Mouse (Mus musculus): ENCODE results near the gene Adamtsl4. TPM values are rescaled to one million over a fixed set of nuclear protein-coding genes. Genes with fewer than 3 reads are reported as not detected.
A peak's percentile ranks its signal among the peaks of the same experiment; 100 is the strongest.

Gene Adamtsl4
- polyA plus RNA-seq, 1 experiment: 5.2 TPM

GRCm38 (mm10) chr3:95709967-95710366 lies 22.2 kb upstream of the Adamtsl4 start:
- no peaks in the 10 kb centered on the region for H3K27me3 ChIP-seq (replicated peaks; ENCODE audit: control insufficient read depth, insufficient read depth, low read length)
- no peak for DNase-seq
- no peak overlapping the region for H3K4me3 ChIP-seq (ENCODE audit: insufficient read depth, low read depth, low read length)
- H3K36me3 ChIP-seq (ENCODE audit: control insufficient read depth, insufficient read depth, low read length): no peaks in the 10 kb centered on the region
- no peak overlapping the region for H3K27ac ChIP-seq (ENCODE audit: insufficient read depth, low read depth, low read length)
- TF ChIP-seq POLR2A (IDR thresholded peaks at IDR 0.05; ENCODE audit: low read depth, low read length) (no peak), CTCF (conservative IDR thresholded peaks at IDR 0.05; ENCODE audit: insufficient read depth, insufficient read length, low read depth, low read length) (no peak)
- no peaks in the 10 kb centered on the region for H3K4me1 ChIP-seq (ENCODE audit: control insufficient read depth, insufficient read depth, low read length)

GRCm38 (mm10) chr3:95709044-95709443 lies 21.3 kb upstream of the Adamtsl4 start:
- H3K4me1 ChIP-seq (ENCODE audit: control insufficient read depth, insufficient read depth, low read length): no peaks in the 10 kb centered on the region
- TF ChIP-seq POLR2A (IDR thresholded peaks at IDR 0.05; ENCODE audit: low read depth, low read length) (no peak), CTCF (conservative IDR thresholded peaks at IDR 0.05; ENCODE audit: insufficient read depth, insufficient read length, low read depth, low read length) (no peak)
- no peak overlapping the region for H3K27ac ChIP-seq (ENCODE audit: insufficient read depth, low read depth, low read length)
- H3K27me3 ChIP-seq (replicated peaks; ENCODE audit: control insufficient read depth, insufficient read depth, low read length): no peaks in the 10 kb centered on the region
- H3K36me3 ChIP-seq (ENCODE audit: control insufficient read depth, insufficient read depth, low read length): no peaks in the 10 kb centered on the region
- H3K4me3 ChIP-seq (ENCODE audit: insufficient read depth, low read depth, low read length): no peak overlapping the region
- no peak for DNase-seq
- 85% methylated on average over 4 of the region's 4 CpGs for WGBS

- no peak overlapping the region for H3K27ac ChIP-seq (ENCODE audit: insufficient read depth, low read depth, low read length)
- 79% methylated on average over 7 of the region's 7 CpGs for WGBS
- no peak for DNase-seq
These were observed 19.8 kb upstream of the Adamtsl4 start for GRCm38 (mm10) chr3:95707497-95707896.

GRCm38 (mm10) chr3:95706273-95706672 lies 18.6 kb upstream of the Adamtsl4 start:
- Histone ChIP-seq H3K36me3 (ENCODE audit: control insufficient read depth, insufficient read depth, low read length) (no peaks in the 10 kb centered on the region), H3K4me3 (ENCODE audit: insufficient read depth, low read depth, low read length) (no peak overlapping the region), H3K4me1 (ENCODE audit: control insufficient read depth, insufficient read depth, low read length) (peaks cover 6% of the 10 kb centered on the region), H3K27me3 (replicated peaks; ENCODE audit: control insufficient read depth, insufficient read depth, low read length) (no peaks in the 10 kb centered on the region), H3K27ac (ENCODE audit: insufficient read depth, low read depth, low read length) (no peak overlapping the region)
- TF ChIP-seq POLR2A (IDR thresholded peaks at IDR 0.05; ENCODE audit: low read depth, low read length): no peak
- no peak for TF ChIP-seq CTCF (conservative IDR thresholded peaks at IDR 0.05; ENCODE audit: insufficient read depth, insufficient read length, low read depth, low read length)
- WGBS: 95% methylated on average over 4 of the region's 4 CpGs
- no peak for DNase-seq

More at GRCm38 (mm10) chr3:95707497-95707896, 19.8 kb upstream of the Adamtsl4 start:
- Histone ChIP-seq H3K4me3 (ENCODE audit: insufficient read depth, low read depth, low read length) (no peak overlapping the region), H3K4me1 (ENCODE audit: control insufficient read depth, insufficient read depth, low read length) (peaks cover under 1% of the 10 kb centered on the region; the same call in 1 of the 2 replicates), H3K27me3 (replicated peaks; ENCODE audit: control insufficient read depth, insufficient read depth, low read length) (no peaks in the 10 kb centered on the region), H3K36me3 (ENCODE audit: control insufficient read depth, insufficient read depth, low read length) (no peaks in the 10 kb centered on the region)
- TF ChIP-seq CTCF (conservative IDR thresholded peaks at IDR 0.05; ENCODE audit: insufficient read depth, insufficient read length, low read depth, low read length): no peak
- no peak for TF ChIP-seq POLR2A (IDR thresholded peaks at IDR 0.05; ENCODE audit: low read depth, low read length)

GRCm38 (mm10) chr3:95704612-95705011 lies 16.9 kb upstream of the Adamtsl4 start:
- no peak for DNase-seq
- H3K27ac ChIP-seq (ENCODE audit: insufficient read depth, low read depth, low read length): no peak overlapping the region
- no peaks in the 10 kb centered on the region for H3K36me3 ChIP-seq (ENCODE audit: control insufficient read depth, insufficient read depth, low read length)
- peaks cover 6% of the 10 kb centered on the region for H3K4me1 ChIP-seq (ENCODE audit: control insufficient read depth, insufficient read depth, low read length)
- no peak overlapping the region for H3K4me3 ChIP-seq (ENCODE audit: insufficient read depth, low read depth, low read length)
- TF ChIP-seq POLR2A (IDR thresholded peaks at IDR 0.05; ENCODE audit: low read depth, low read length) (no peak), CTCF (conservative IDR thresholded peaks at IDR 0.05; ENCODE audit: insufficient read depth, insufficient read length, low read depth, low read length) (no peak)
- H3K27me3 ChIP-seq (replicated peaks; ENCODE audit: control insufficient read depth, insufficient read depth, low read length): no peaks in the 10 kb centered on the region
- WGBS: 93% methylated on average over 4 of the region's 4 CpGs

GRCm38 (mm10) chr3:95703276-95703675 lies 15.6 kb upstream of the Adamtsl4 start:
- WGBS: 67% methylated on average over 3 of the region's 3 CpGs
- Histone ChIP-seq H3K36me3 (ENCODE audit: control insufficient read depth, insufficient read depth, low read length) (no peaks in the 10 kb centered on the region), H3K27ac (ENCODE audit: insufficient read depth, low read depth, low read length) (no peak overlapping the region), H3K4me1 (ENCODE audit: control insufficient read depth, insufficient read depth, low read length) (peaks cover 6% of the 10 kb centered on the region), H3K4me3 (ENCODE audit: insufficient read depth, low read depth, low read length) (no peak overlapping the region), H3K27me3 (replicated peaks; ENCODE audit: control insufficient read depth, insufficient read depth, low read length) (no peaks in the 10 kb centered on the region)
- TF ChIP-seq POLR2A (IDR thresholded peaks at IDR 0.05; ENCODE audit: low read depth, low read length) (no peak), CTCF (conservative IDR thresholded peaks at IDR 0.05; ENCODE audit: insufficient read depth, insufficient read length, low read depth, low read length) (no peak)
- no peak for DNase-seq

GRCm38 (mm10) chr3:95701877-95702540 lies 14.3 kb upstream of the Adamtsl4 start:
- peak; percentile 89 for DNase-seq
- WGBS: 7% methylated on average over 24 of the region's 24 CpGs
- TF ChIP-seq POLR2A (IDR thresholded peaks at IDR 0.05; ENCODE audit: low read depth, low read length) (no peak), CTCF (conservative IDR thresholded peaks at IDR 0.05; ENCODE audit: insufficient read depth, insufficient read length, low read depth, low read length) (0 out of 2 replicates have a peak, but pooled peaks have one; percentile 24)
- Histone ChIP-seq H3K27me3 (replicated peaks; ENCODE audit: control insufficient read depth, insufficient read depth, low read length) (no peaks in the 10 kb centered on the region), H3K36me3 (ENCODE audit: control insufficient read depth, insufficient read depth, low read length) (no peaks in the 10 kb centered on the region), H3K4me3 (ENCODE audit: insufficient read depth, low read depth, low read length) (peak overlapping the region; percentile 17; the same call in 1 of the 2 replicates), H3K4me1 (ENCODE audit: control insufficient read depth, insufficient read depth, low read length) (peaks cover 6% of the 10 kb centered on the region), H3K27ac (ENCODE audit: insufficient read depth, low read depth, low read length) (no peak overlapping the region)
